In genomic region chr11:116814884-116815415, GRCm38 (mm10) we compare ENCODE assay signal across 8 mouse cellular contexts. TPM values are rescaled to one million over a fixed set of nuclear protein-coding genes. Genes with fewer than 3 reads are reported as not detected.
DNase-seq lines count a peak whose midpoint lies in the region; ATAC-seq and TF ChIP-seq lines count a peak whose summit lies in the region.
"Had no signal": no experiment of that assay in that cellular context is flagged by ENCODE, and none has a peak within 500 bp of the region (broad histone marks: within the 10 kb centered on the region; RNA-seq: fewer than 3 reads in every experiment).

No protein-coding gene starts in this region.

- no peak for TF ChIP-seq CTCF in left cerebral cortex, adult 2 months (IDR thresholded peaks at IDR 0.05)
- TF ChIP-seq CTCF in embryonic fibroblast, embryonic 13.5 days (IDR thresholded peaks at IDR 0.05; ENCODE audit: borderline replicate concordance, insufficient read depth, low read length), result no peak

- no peak; the same call in 1 of the 2 replicates for TF ChIP-seq POLR2A in embryonic fibroblast, embryonic 13.5 days (IDR thresholded peaks at IDR 0.05; ENCODE audit: low read depth, low read length)

- H3K27me3 ChIP-seq in intestine, embryonic 15.5 days (replicated peaks), result no peaks in the 10 kb centered on the region
- no peaks in the 10 kb centered on the region for H3K27me3 ChIP-seq in neural tube, embryonic 15.5 days (replicated peaks)

- no peaks in the 10 kb centered on the region for H3K36me3 ChIP-seq in intestine, embryonic 15.5 days
- no peaks in the 10 kb centered on the region for H3K36me3 ChIP-seq in neural tube, embryonic 15.5 days

- no peak for DNase-seq in left cerebral cortex, adult 2 months (ENCODE audit: extremely low spot score in 1 of 2, low spot score in 2 of 2)
- DNase-seq in left cerebral cortex, postnatal 14 days (ENCODE audit: low spot score in 2 of 2), result no peak
- no peak for DNase-seq in thymus, adult 18-20 months
- DNase-seq in spleen, postnatal 10 days (ENCODE audit: low spot score in 2 of 2), result no peak

- 36% methylated on average over 7 of the region's 7 CpGs for WGBS in intestine, embryonic 15.5 days
- WGBS in neural tube, embryonic 15.5 days, result 17% methylated on average over 7 of the region's 7 CpGs

- H3K4me1 ChIP-seq in embryonic fibroblast, embryonic 13.5 days (ENCODE audit: control insufficient read depth, insufficient read depth, low read length), result peaks cover 37% of the 10 kb centered on the region
- H3K4me1 ChIP-seq in intestine, embryonic 15.5 days (replicated peaks), result peaks cover 57% of the 10 kb centered on the region
- peaks cover 74% of the 10 kb centered on the region for H3K4me1 ChIP-seq in neural tube, embryonic 15.5 days

- 0 out of 2 replicates have a peak overlapping the region, but pooled peaks have one; percentile 5 for H3K9ac ChIP-seq in intestine, embryonic 15.5 days
- H3K9ac ChIP-seq in neural tube, embryonic 15.5 days (replicated peaks), result peak overlapping the region; percentile 30

- intact Hi-C loops in left cerebral cortex, adult 2 months (cut with DNase I), result loop anchor here (5.0 kb wide), 1 partner anchor 228 kb away; the partner anchor contains the start of gene Aanat
- intact Hi-C loops in left cerebral cortex, postnatal 14 days (cut with DNase I), result no loop called here

- no peak for ATAC-seq in intestine, embryonic 15.5 days
- ATAC-seq in neural tube, embryonic 15.5 days (ENCODE audit: low FRiP score), result no peak

- no peaks in the 10 kb centered on the region for H3K9me3 ChIP-seq in intestine, embryonic 15.5 days
- H3K9me3 ChIP-seq in neural tube, embryonic 15.5 days (replicated peaks), result no peaks in the 10 kb centered on the region

- H3K27ac ChIP-seq in left cerebral cortex, adult 2 months, result peak overlapping the region; percentile 64
- peak overlapping the region; percentile 96 for H3K27ac ChIP-seq in embryonic fibroblast, embryonic 13.5 days (ENCODE audit: insufficient read depth, low read length)
- peak overlapping the region; percentile 84 for H3K27ac ChIP-seq in intestine, embryonic 15.5 days
- H3K27ac ChIP-seq in neural tube, embryonic 15.5 days (replicated peaks), result peak overlapping the region; percentile 94
- H3K27ac ChIP-seq: macrophage had no signal

- H3K4me2 ChIP-seq in intestine, embryonic 15.5 days (replicated peaks), result no peak overlapping the region; the same call in 1 of the 2 replicates
- H3K4me2 ChIP-seq in neural tube, embryonic 15.5 days, result peak overlapping the region; percentile 3; the same call in 1 of the 2 replicates

- H3K4me3 ChIP-seq in left cerebral cortex, adult 2 months, result no peak overlapping the region
- no peak overlapping the region for H3K4me3 ChIP-seq in embryonic fibroblast, embryonic 13.5 days (ENCODE audit: insufficient read depth, low read length)
- H3K4me3 ChIP-seq in intestine, embryonic 15.5 days (replicated peaks), result no peak overlapping the region
- no peak overlapping the region for H3K4me3 ChIP-seq in neural tube, embryonic 15.5 days (replicated peaks)

RNA-seq across cellular contexts. Expression of gene Mxra7, which starts 12.9 kb away (rescaled TPM):
- total RNA-seq in left cerebral cortex, adult 2 months (2021), result 10 to 100 TPM; 15.3 to 22.5 TPM
- 10 to 100 TPM; 14.9 to 15.9 TPM for total RNA-seq in left cerebral cortex, postnatal 14 days (2021)
- 76.8 and 82.4 TPM in 2 replicates for polyA plus RNA-seq in embryonic fibroblast, embryonic 13.5 days (2011; ENCODE audit: insufficient read length, low read depth, missing spikeins)
- polyA plus RNA-seq in intestine, embryonic 15.5 days (2015; fragmentation: Nextera tagmentation; extraction: Ambion mirVana), result 25.5 and 27.9 TPM in 2 replicates
- 38.2 and 43.2 TPM in 2 replicates for polyA plus RNA-seq in neural tube, embryonic 15.5 days (2015; fragmentation: Nextera tagmentation; extraction: Ambion mirVana)
- polyA plus RNA-seq: macrophage had no signal

RNA-seq across cellular contexts. Expression of gene Mettl23, which starts 28.1 kb away (rescaled TPM):
- total RNA-seq in left cerebral cortex, adult 2 months (2021), result 10 to 100 TPM; 23.9 to 26.3 TPM
- total RNA-seq in left cerebral cortex, postnatal 14 days (2021), result 10 to 100 TPM; 25.8 to 28.4 TPM
- 20.4 and 22.4 TPM in 2 replicates for polyA plus RNA-seq in embryonic fibroblast, embryonic 13.5 days (2011; ENCODE audit: insufficient read length, low read depth, missing spikeins)
- 62.0 and 63.7 TPM in 2 replicates for polyA plus RNA-seq in intestine, embryonic 15.5 days (2015; fragmentation: Nextera tagmentation; extraction: Ambion mirVana)
- 64.7 and 66.7 TPM in 2 replicates for polyA plus RNA-seq in neural tube, embryonic 15.5 days (2015; fragmentation: Nextera tagmentation; extraction: Ambion mirVana)

RNA-seq across cellular contexts. Expression of gene Jmjd6, which starts 28.3 kb away (rescaled TPM):
- total RNA-seq in left cerebral cortex, adult 2 months (2021), result 10 to 100 TPM; 29.7 to 35.9 TPM
- total RNA-seq in left cerebral cortex, postnatal 14 days (2021), result 10 to 100 TPM; 25.4 to 30.2 TPM
- polyA plus RNA-seq in embryonic fibroblast, embryonic 13.5 days (2011; ENCODE audit: insufficient read length, low read depth, missing spikeins), result 37.1 and 38.7 TPM in 2 replicates
- polyA plus RNA-seq in intestine, embryonic 15.5 days (2015; fragmentation: Nextera tagmentation; extraction: Ambion mirVana), result 81.2 and 88.5 TPM in 2 replicates
- polyA plus RNA-seq in neural tube, embryonic 15.5 days (2015; fragmentation: Nextera tagmentation; extraction: Ambion mirVana), result 63.2 and 68.6 TPM in 2 replicates

RNA-seq across cellular contexts. Expression of gene Mfsd11, which starts 37.3 kb away (rescaled TPM):
- 10 to 100 TPM; 39.3 to 41.8 TPM for total RNA-seq in left cerebral cortex, adult 2 months (2021)
- 10 to 100 TPM; 36.9 to 45.9 TPM for total RNA-seq in left cerebral cortex, postnatal 14 days (2021)
- 30.7 and 36.6 TPM in 2 replicates for polyA plus RNA-seq in embryonic fibroblast, embryonic 13.5 days (2011; ENCODE audit: insufficient read length, low read depth, missing spikeins)
- polyA plus RNA-seq in intestine, embryonic 15.5 days (2015; fragmentation: Nextera tagmentation; extraction: Ambion mirVana), result 39.4 and 47.3 TPM in 2 replicates
- polyA plus RNA-seq in neural tube, embryonic 15.5 days (2015; fragmentation: Nextera tagmentation; extraction: Ambion mirVana), result 43.5 and 51.6 TPM in 2 replicates

RNA-seq across cellular contexts. Expression of gene Srsf2, which starts 37.9 kb away (rescaled TPM):
- total RNA-seq in left cerebral cortex, adult 2 months (2021), result 100 to 1,000 TPM; 150 to 158 TPM
- 100 to 1,000 TPM; 161 to 168 TPM for total RNA-seq in left cerebral cortex, postnatal 14 days (2021)
- 301 and 306 TPM in 2 replicates for polyA plus RNA-seq in embryonic fibroblast, embryonic 13.5 days (2011; ENCODE audit: insufficient read length, low read depth, missing spikeins)
- polyA plus RNA-seq in intestine, embryonic 15.5 days (2015; fragmentation: Nextera tagmentation; extraction: Ambion mirVana), result 723 and 765 TPM in 2 replicates
- 514 and 555 TPM in 2 replicates for polyA plus RNA-seq in neural tube, embryonic 15.5 days (2015; fragmentation: Nextera tagmentation; extraction: Ambion mirVana)
